Mouse (Mus musculus): ENCODE data around the gene Jade1. TPM values are rescaled to one million over a fixed set of nuclear protein-coding genes. Genes with fewer than 3 reads are reported as not detected.

Jade1 gene
- polyA plus RNA-seq, 1 experiment = 22.7 TPM

GRCm38 (mm10) chr3:41554480-41555475, 753 bp upstream of the Jade1 start:
- DNase-seq = no peak
- 89% methylated on average over 24 of the region's 24 CpGs for WGBS
- Histone ChIP-seq H3K36me3 (ENCODE audit: control insufficient read depth, insufficient read depth, low read length) (no peaks in the 10 kb centered on the region), H3K4me1 (replicated peaks; ENCODE audit: control insufficient read depth, insufficient read depth, low read length) (no peaks in the 10 kb centered on the region), H3K27ac (ENCODE audit: control insufficient read depth, insufficient read depth, low read length) (no peak overlapping the region), H3K27me3 (ENCODE audit: control insufficient read depth, insufficient read depth, low read length) (no peaks in the 10 kb centered on the region), H3K4me3 (ENCODE audit: control insufficient read depth, insufficient read depth, low read length) (no peak overlapping the region)
- TF ChIP-seq CTCF (IDR thresholded peaks at IDR 0.05; ENCODE audit: borderline replicate concordance, control insufficient read depth, extremely low read depth, insufficient read depth, low read length, poor library complexity) (no peak), POLR2A (IDR thresholded peaks at IDR 0.05; ENCODE audit: control insufficient read depth, extremely low read depth, insufficient read depth, low read length, poor library complexity) (no peak)

GRCm38 (mm10) chr3:41556451-41557266, 1.1 kb downstream of the Jade1 start:
- no peak overlapping the region for H3K4me3 ChIP-seq (ENCODE audit: control insufficient read depth, insufficient read depth, low read length)
- no peak for DNase-seq
- H3K4me1 ChIP-seq (replicated peaks; ENCODE audit: control insufficient read depth, insufficient read depth, low read length) = no peaks in the 10 kb centered on the region
- H3K27ac ChIP-seq (ENCODE audit: control insufficient read depth, insufficient read depth, low read length) = no peak overlapping the region
- no peaks in the 10 kb centered on the region for H3K27me3 ChIP-seq (ENCODE audit: control insufficient read depth, insufficient read depth, low read length)
- H3K36me3 ChIP-seq (ENCODE audit: control insufficient read depth, insufficient read depth, low read length) = no peaks in the 10 kb centered on the region
- TF ChIP-seq CTCF (IDR thresholded peaks at IDR 0.05; ENCODE audit: borderline replicate concordance, control insufficient read depth, extremely low read depth, insufficient read depth, low read length, poor library complexity) (no peak), POLR2A (IDR thresholded peaks at IDR 0.05; ENCODE audit: control insufficient read depth, extremely low read depth, insufficient read depth, low read length, poor library complexity) (no peak)
- 92% methylated on average over 9 of the region's 11 CpGs for WGBS

- DNase-seq = no peak
- no peak overlapping the region for H3K27ac ChIP-seq (ENCODE audit: control insufficient read depth, insufficient read depth, low read length)
- 95% methylated on average over 19 of the region's 19 CpGs for WGBS
- no peak for TF ChIP-seq CTCF (IDR thresholded peaks at IDR 0.05; ENCODE audit: borderline replicate concordance, control insufficient read depth, extremely low read depth, insufficient read depth, low read length, poor library complexity)
- TF ChIP-seq POLR2A (IDR thresholded peaks at IDR 0.05; ENCODE audit: control insufficient read depth, extremely low read depth, insufficient read depth, low read length, poor library complexity) = no peak
- no peaks in the 10 kb centered on the region for H3K27me3 ChIP-seq (ENCODE audit: control insufficient read depth, insufficient read depth, low read length)
- no peak overlapping the region for H3K4me3 ChIP-seq (ENCODE audit: control insufficient read depth, insufficient read depth, low read length)
- H3K4me1 ChIP-seq (replicated peaks; ENCODE audit: control insufficient read depth, insufficient read depth, low read length) = no peaks in the 10 kb centered on the region
- H3K36me3 ChIP-seq (ENCODE audit: control insufficient read depth, insufficient read depth, low read length) = no peaks in the 10 kb centered on the region
Measured at GRCm38 (mm10) chr3:41557267-41557995, 1.9 kb downstream of the Jade1 start.

- no peaks in the 10 kb centered on the region for H3K27me3 ChIP-seq (ENCODE audit: control insufficient read depth, insufficient read depth, low read length)
- H3K27ac ChIP-seq (ENCODE audit: control insufficient read depth, insufficient read depth, low read length) = no peak overlapping the region
- DNase-seq = no peak
- no peaks in the 10 kb centered on the region for H3K36me3 ChIP-seq (ENCODE audit: control insufficient read depth, insufficient read depth, low read length)
- H3K4me3 ChIP-seq (ENCODE audit: control insufficient read depth, insufficient read depth, low read length) = no peak overlapping the region
- peaks cover 4% of the 10 kb centered on the region for H3K4me1 ChIP-seq (replicated peaks; ENCODE audit: control insufficient read depth, insufficient read depth, low read length)
- TF ChIP-seq POLR2A (IDR thresholded peaks at IDR 0.05; ENCODE audit: control insufficient read depth, extremely low read depth, insufficient read depth, low read length, poor library complexity) = no peak
- no peak for TF ChIP-seq CTCF (IDR thresholded peaks at IDR 0.05; ENCODE audit: borderline replicate concordance, control insufficient read depth, extremely low read depth, insufficient read depth, low read length, poor library complexity)
- WGBS = 96% methylated on average over 6 of the region's 6 CpGs
Measured at GRCm38 (mm10) chr3:41560489-41560888, 5.0 kb downstream of the Jade1 start.

GRCm38 (mm10) chr3:41561787-41562186, 6.3 kb downstream of the Jade1 start:
- Histone ChIP-seq H3K27me3 (ENCODE audit: control insufficient read depth, insufficient read depth, low read length) (no peaks in the 10 kb centered on the region), H3K4me3 (ENCODE audit: control insufficient read depth, insufficient read depth, low read length) (no peak overlapping the region), H3K4me1 (replicated peaks; ENCODE audit: control insufficient read depth, insufficient read depth, low read length) (peaks cover 7% of the 10 kb centered on the region), H3K36me3 (ENCODE audit: control insufficient read depth, insufficient read depth, low read length) (no peaks in the 10 kb centered on the region), H3K27ac (ENCODE audit: control insufficient read depth, insufficient read depth, low read length) (no peak overlapping the region)
- no peak for TF ChIP-seq CTCF (IDR thresholded peaks at IDR 0.05; ENCODE audit: borderline replicate concordance, control insufficient read depth, extremely low read depth, insufficient read depth, low read length, poor library complexity)
- TF ChIP-seq POLR2A (IDR thresholded peaks at IDR 0.05; ENCODE audit: control insufficient read depth, extremely low read depth, insufficient read depth, low read length, poor library complexity) = no peak
- WGBS = 95% methylated on average over 5 of the region's 5 CpGs
- DNase-seq = no peak
